ENCODE assay signal across 8 mouse cellular contexts in the genomic region with DNA sequence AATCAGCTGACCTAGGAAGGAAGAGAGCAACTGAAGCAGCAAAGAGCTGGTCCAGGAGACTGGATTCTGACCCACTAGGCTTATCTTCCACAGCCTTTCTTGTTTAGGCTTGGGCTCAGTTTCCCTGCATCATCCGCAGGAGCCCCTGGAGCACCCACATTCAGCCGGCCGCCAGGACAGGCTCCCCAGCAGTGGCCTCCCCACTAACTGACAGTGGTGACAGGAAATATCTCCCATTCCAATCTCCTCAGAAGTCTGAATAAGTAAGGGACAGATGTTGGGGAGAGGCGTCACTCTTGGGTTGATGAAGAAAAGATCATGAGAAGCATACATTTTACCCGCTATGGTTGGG. TPM values are rescaled to one million over a fixed set of nuclear protein-coding genes. Genes with fewer than 3 reads are reported as not detected.
A peak's percentile ranks its signal among the peaks of the same experiment; 100 is the strongest.
DNase-seq lines count a peak whose midpoint lies in the region; ATAC-seq and TF ChIP-seq lines count a peak whose summit lies in the region.

No protein-coding gene starts in this region.

- H3K4me3 ChIP-seq in lung, embryonic 15.5 days = peak overlapping the region; percentile 46
- H3K4me3 ChIP-seq in lung, adult 2 months (replicated peaks; ENCODE audit: extremely low read depth, low read depth, low read length) = no peak overlapping the region
- H3K4me3 ChIP-seq in embryonic facial prominence, embryonic 15.5 days (replicated peaks) = peak overlapping the region; percentile 81; the same call in 1 of the 2 replicates
- H3K4me3 ChIP-seq in limb, embryonic 11.5 days (ENCODE audit: low read depth, low read length) = no peak overlapping the region
- no peak overlapping the region; the same call in 1 of the 2 replicates for H3K4me3 ChIP-seq in neural tube, embryonic 14.5 days (ENCODE audit: low read depth, low read length)

- TF ChIP-seq CTCF in lung, adult 2 months (IDR thresholded peaks at IDR 0.05; ENCODE audit: insufficient read depth, low read length) = no peak

- no peak for ATAC-seq in lung, embryonic 15.5 days (ENCODE audit: borderline replicate concordance, extremely low read depth, low FRiP score, low TSS enrichment)
- no peak for ATAC-seq in embryonic facial prominence, embryonic 15.5 days (ENCODE audit: insufficient number of reproducible peaks, low FRiP score, low TSS enrichment, low read depth)
- ATAC-seq in limb, embryonic 11.5 days (ENCODE audit: insufficient number of reproducible peaks, low FRiP score, low TSS enrichment, low read depth) = no peak
- no peak for ATAC-seq in neural tube, embryonic 14.5 days (ENCODE audit: low read depth)

- H3K4me1 ChIP-seq in lung, embryonic 15.5 days = peaks cover 41% of the 10 kb centered on the region
- H3K4me1 ChIP-seq in lung, adult 2 months (ENCODE audit: control insufficient read depth, insufficient read depth, low read length) = peaks cover 22% of the 10 kb centered on the region
- peaks cover 40% of the 10 kb centered on the region for H3K4me1 ChIP-seq in embryonic facial prominence, embryonic 15.5 days
- peaks cover 29% of the 10 kb centered on the region for H3K4me1 ChIP-seq in limb, embryonic 11.5 days (ENCODE audit: control insufficient read depth, insufficient read depth, low read length)
- peaks cover 20% of the 10 kb centered on the region for H3K4me1 ChIP-seq in neural tube, embryonic 14.5 days (ENCODE audit: control insufficient read depth, insufficient read depth, low read length)

- H3K36me3 ChIP-seq in lung, embryonic 15.5 days = no peaks in the 10 kb centered on the region
- H3K36me3 ChIP-seq in embryonic facial prominence, embryonic 15.5 days = peaks cover 4% of the 10 kb centered on the region; the same call in 1 of the 2 replicates
- H3K36me3 ChIP-seq in limb, embryonic 11.5 days (ENCODE audit: control insufficient read depth, insufficient read depth, low read length) = no peaks in the 10 kb centered on the region
- H3K36me3 ChIP-seq in neural tube, embryonic 14.5 days (ENCODE audit: control insufficient read depth, insufficient read depth, low read length) = no peaks in the 10 kb centered on the region

- no peaks in the 10 kb centered on the region for H3K27me3 ChIP-seq in lung, embryonic 15.5 days
- H3K27me3 ChIP-seq in embryonic facial prominence, embryonic 15.5 days = no peaks in the 10 kb centered on the region
- no peaks in the 10 kb centered on the region for H3K27me3 ChIP-seq in limb, embryonic 11.5 days (ENCODE audit: control insufficient read depth, insufficient read depth, low read length)
- no peaks in the 10 kb centered on the region for H3K27me3 ChIP-seq in neural tube, embryonic 14.5 days (ENCODE audit: control insufficient read depth, insufficient read depth, low read length)

- TF ChIP-seq POLR2A in lung, adult 2 months (IDR thresholded peaks at IDR 0.05; ENCODE audit: borderline replicate concordance, extremely low read depth, low read depth, low read length) = no peak

- H3K9me3 ChIP-seq in lung, embryonic 15.5 days = no peaks in the 10 kb centered on the region
- no peaks in the 10 kb centered on the region for H3K9me3 ChIP-seq in embryonic facial prominence, embryonic 15.5 days (replicated peaks)
- no peaks in the 10 kb centered on the region for H3K9me3 ChIP-seq in limb, embryonic 11.5 days (ENCODE audit: control insufficient read depth, low read length)
- no peaks in the 10 kb centered on the region for H3K9me3 ChIP-seq in neural tube, embryonic 14.5 days (ENCODE audit: control insufficient read depth, low read length)

- 25% methylated on average over 5 of the region's 5 CpGs for WGBS in lung, embryonic 15.5 days
- 11% methylated on average over 5 of the region's 5 CpGs for WGBS in lung, adult 2 months
- WGBS in embryonic facial prominence, embryonic 15.5 days = 12% methylated on average over 5 of the region's 5 CpGs
- WGBS in limb, embryonic 11.5 days = 29% methylated on average over 5 of the region's 5 CpGs
- WGBS in neural tube, embryonic 14.5 days = 31% methylated on average over 5 of the region's 5 CpGs

- no peak for DNase-seq in lung, adult 2 months
- DNase-seq in limb, embryonic 11.5 days (ENCODE audit: low spot score) = no peak
- no peak for DNase-seq in layer of hippocampus, postnatal 14 days (ENCODE audit: low spot score in 2 of 2)
- DNase-seq in kidney, postnatal 36 days = no peak
- no peak for DNase-seq in cerebellum, postnatal 4 days (ENCODE audit: low spot score in 2 of 2)

- H3K9ac ChIP-seq in lung, embryonic 15.5 days = no peak overlapping the region
- no peak overlapping the region for H3K9ac ChIP-seq in embryonic facial prominence, embryonic 15.5 days
- H3K9ac ChIP-seq in limb, embryonic 11.5 days (ENCODE audit: low read length) = no peak overlapping the region
- H3K9ac ChIP-seq in neural tube, embryonic 14.5 days (replicated peaks; ENCODE audit: low read depth, low read length) = no peak overlapping the region

- peak overlapping the region; percentile 98 for H3K27ac ChIP-seq in lung, embryonic 15.5 days
- H3K27ac ChIP-seq in embryonic facial prominence, embryonic 15.5 days (replicated peaks) = peak overlapping the region; percentile 97
- H3K27ac ChIP-seq in limb, embryonic 11.5 days (replicated peaks; ENCODE audit: low read depth, low read length) = peak overlapping the region; percentile 80; the same call in 1 of the 2 replicates
- H3K27ac ChIP-seq in neural tube, embryonic 14.5 days (ENCODE audit: low read depth, low read length) = peak overlapping the region; percentile 74

- peak overlapping the region; percentile 98 for H3K4me2 ChIP-seq in lung, embryonic 15.5 days
- H3K4me2 ChIP-seq in embryonic facial prominence, embryonic 15.5 days (replicated peaks) = peak overlapping the region; percentile 91
- peak overlapping the region; percentile 78 for H3K4me2 ChIP-seq in limb, embryonic 11.5 days (ENCODE audit: low read depth, severe bottlenecking)
- H3K4me2 ChIP-seq in neural tube, embryonic 14.5 days (ENCODE audit: low read depth, low read length) = peak overlapping the region; percentile 83

RNA-seq across cellular contexts. Expression of a gene that starts 1.8 kb away (rescaled TPM):
- 15.9 and 18.0 TPM in 2 replicates for polyA plus RNA-seq in lung, embryonic 15.5 days (2015; fragmentation: Nextera tagmentation; extraction: Ambion mirVana)
- 15.3 and 29.6 TPM in 2 replicates for polyA plus RNA-seq in lung, adult 2 months (2012; rRNA removed)
- polyA plus RNA-seq in embryonic facial prominence, embryonic 15.5 days (2015; fragmentation: Nextera tagmentation; extraction: Ambion mirVana) = 35.1 and 38.0 TPM in 2 replicates
- polyA plus RNA-seq in limb, embryonic 11.5 days (2014; fragmentation: Nextera tagmentation; extraction: Ambion mirVana) = 10.4 and 11.3 TPM in 2 replicates
- 1.8 and 4.0 TPM in 2 replicates for polyA plus RNA-seq in neural tube, embryonic 14.5 days (2014; fragmentation: Nextera tagmentation; extraction: Ambion mirVana)
- 1 to 10 TPM in 1 of 2 experiments, under 1 TPM in 1; 0.45 to 1.0 TPM for total RNA-seq in layer of hippocampus, postnatal 14 days (2021)

RNA-seq across cellular contexts. Expression of a gene that starts 5.2 kb away (rescaled TPM):
- 4.5 and 4.8 TPM in 2 replicates for polyA plus RNA-seq in lung, embryonic 15.5 days (2015; fragmentation: Nextera tagmentation; extraction: Ambion mirVana)
- polyA plus RNA-seq in lung, adult 2 months (2012; rRNA removed) = 27.9 and 29.9 TPM in 2 replicates
- polyA plus RNA-seq in embryonic facial prominence, embryonic 15.5 days (2015; fragmentation: Nextera tagmentation; extraction: Ambion mirVana) = 6.3 and 7.4 TPM in 2 replicates
- 3.3 and 3.4 TPM in 2 replicates for polyA plus RNA-seq in limb, embryonic 11.5 days (2014; fragmentation: Nextera tagmentation; extraction: Ambion mirVana)
- polyA plus RNA-seq in neural tube, embryonic 14.5 days (2014; fragmentation: Nextera tagmentation; extraction: Ambion mirVana) = 6.3 and 7.4 TPM in 2 replicates
- 10 to 100 TPM; 22.5 TPM for total RNA-seq in layer of hippocampus, postnatal 14 days (2021)

RNA-seq across cellular contexts. Expression of a gene that starts 20.3 kb away (rescaled TPM):
- 0.89 and 4.3 TPM in 2 replicates for polyA plus RNA-seq in lung, embryonic 15.5 days (2015; fragmentation: Nextera tagmentation; extraction: Ambion mirVana)
- polyA plus RNA-seq in lung, adult 2 months (2012; rRNA removed) = 0.60 and 0.82 TPM in 2 replicates
- 0.09 TPM in 1 of 2 replicates, not detected in the other for polyA plus RNA-seq in embryonic facial prominence, embryonic 15.5 days (2015; fragmentation: Nextera tagmentation; extraction: Ambion mirVana)
- polyA plus RNA-seq in limb, embryonic 11.5 days (2014; fragmentation: Nextera tagmentation; extraction: Ambion mirVana) = 0.52 TPM in 1 of 2 replicates, not detected in the other
- 0.27 TPM in 2 replicates for polyA plus RNA-seq in neural tube, embryonic 14.5 days (2014; fragmentation: Nextera tagmentation; extraction: Ambion mirVana)
- total RNA-seq in layer of hippocampus, postnatal 14 days (2021) = under 1 TPM; 0.62 to 0.71 TPM

RNA-seq across cellular contexts. Expression of a gene that starts 26.9 kb away (rescaled TPM):
- 56.9 and 57.3 TPM in 2 replicates for polyA plus RNA-seq in lung, embryonic 15.5 days (2015; fragmentation: Nextera tagmentation; extraction: Ambion mirVana)
- polyA plus RNA-seq in lung, adult 2 months (2012; rRNA removed) = 67.9 and 90.2 TPM in 2 replicates
- polyA plus RNA-seq in embryonic facial prominence, embryonic 15.5 days (2015; fragmentation: Nextera tagmentation; extraction: Ambion mirVana) = 51.7 and 52.5 TPM in 2 replicates
- polyA plus RNA-seq in limb, embryonic 11.5 days (2014; fragmentation: Nextera tagmentation; extraction: Ambion mirVana) = 111 and 123 TPM in 2 replicates
- polyA plus RNA-seq in neural tube, embryonic 14.5 days (2014; fragmentation: Nextera tagmentation; extraction: Ambion mirVana) = 65.0 and 82.8 TPM in 2 replicates
- total RNA-seq in layer of hippocampus, postnatal 14 days (2021) = 100 to 1,000 TPM; 111 to 113 TPM

RNA-seq across cellular contexts. Expression of a gene that starts 37.2 kb away (rescaled TPM):
- 46.1 and 57.0 TPM in 2 replicates for polyA plus RNA-seq in lung, embryonic 15.5 days (2015; fragmentation: Nextera tagmentation; extraction: Ambion mirVana)
- polyA plus RNA-seq in lung, adult 2 months (2012; rRNA removed) = 96.0 and 110 TPM in 2 replicates
- 393 and 406 TPM in 2 replicates for polyA plus RNA-seq in embryonic facial prominence, embryonic 15.5 days (2015; fragmentation: Nextera tagmentation; extraction: Ambion mirVana)
- 174 and 194 TPM in 2 replicates for polyA plus RNA-seq in limb, embryonic 11.5 days (2014; fragmentation: Nextera tagmentation; extraction: Ambion mirVana)
- polyA plus RNA-seq in neural tube, embryonic 14.5 days (2014; fragmentation: Nextera tagmentation; extraction: Ambion mirVana) = 5.1 and 80.9 TPM in 2 replicates
- total RNA-seq in layer of hippocampus, postnatal 14 days (2021) = 10 to 100 TPM; 20.3 to 36.0 TPM

Comparison
In these comparisons a context has a peak if more than half of its experiments do, and no peak if none do; other contexts are left out.
1. H3K4me3 ChIP-seq: peak in lung, embryonic 15.5 days (single experiment) and embryonic facial prominence, embryonic 15.5 days (single experiment); none in lung, adult 2 months (single experiment), limb, embryonic 11.5 days (single experiment) and neural tube, embryonic 14.5 days (single experiment).
2. Peak in every context shown above with its lines, with median percentiles within 50 percentile points of each other: H3K27ac ChIP-seq and H3K4me2 ChIP-seq.